Mouse (Mus musculus) megakaryocyte, embryonic 14.5 days (primary cell): ENCODE results near the gene Oxct2a. TPM values are rescaled to one million over a fixed set of nuclear protein-coding genes. Genes with fewer than 3 reads are reported as not detected.
"Not testable (repeated sequence)": the region's sequence is repeated elsewhere in the genome, so short reads cannot be mapped to it uniquely, and the experiment has no call there.

Experiments used
- H3K27me3 ChIP-seq: replicated peaks from 2 replicates; pipeline ENCODE3; 2012; ENCODE audit warnings: inconsistent platforms
- H3K36me3 ChIP-seq: replicated peaks from 2 replicates; pipeline ENCODE3; 2012; ENCODE audit warnings: low read length, inconsistent platforms, mixed read lengths
- H3K4me1 ChIP-seq: 2 replicates; pipeline ENCODE4 v1.6.1; 2012; ENCODE audit warnings: inconsistent platforms
- H3K4me3 ChIP-seq: replicated peaks from 2 replicates; pipeline ENCODE3; 2012; ENCODE audit warnings: moderate library complexity, mild to moderate bottlenecking, inconsistent platforms
- H3K9me3 ChIP-seq: 2 replicates; pipeline ENCODE4 v1.6.1; 2012; ENCODE audit warnings: inconsistent platforms
- FLI1 ChIP-seq: IDR thresholded peaks from 2 replicates; pipeline ENCODE4 v1.6.1; 2012; ENCODE audit warnings: low read length, inconsistent platforms, mixed read lengths
- GATA1 ChIP-seq: IDR thresholded peaks from 3 replicates; pipeline ENCODE4 v1.6.1; 2012; ENCODE audit warnings: mixed read lengths, low read length, inconsistent platforms, borderline replicate concordance
- polyA plus RNA-seq: library from polyadenylated mRNA; stranded (reverse); fragments of >175 nt; gene quantifications from 2 replicates; pipeline ENCODE4 v1.2.3, GENCODE M21; 2012; ENCODE audit warnings: low replicate concordance; ENCODE audit not compliant: insufficient read depth

The Oxct2a gene
- polyA plus RNA-seq, 1 experiment, result 0.56 TPM

DNA sequence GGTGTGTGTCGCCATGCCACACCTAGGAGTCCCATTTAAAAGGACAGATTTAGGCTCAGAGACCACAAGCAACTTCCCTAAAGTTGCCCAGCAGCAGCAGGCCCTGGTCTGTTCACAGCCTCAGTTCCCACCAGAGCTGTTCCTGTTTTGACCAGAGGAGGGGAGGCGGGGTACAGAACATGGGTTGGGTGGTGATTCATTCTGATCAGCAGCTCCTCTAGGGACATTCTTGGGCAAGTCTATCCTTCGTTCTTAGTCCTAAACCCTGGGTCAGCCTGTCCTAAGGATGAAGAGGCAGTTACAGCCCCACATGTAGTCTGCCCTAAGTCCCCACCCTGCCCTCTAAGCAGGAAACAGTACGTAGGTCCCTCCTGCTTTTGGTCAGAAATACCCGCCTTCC lies 16.8 kb upstream of the Oxct2a start:
- TF ChIP-seq GATA1 (no peak), FLI1 (no peak)
- H3K27me3 ChIP-seq, result peaks cover 28% of the 10 kb centered on the region

DNA sequence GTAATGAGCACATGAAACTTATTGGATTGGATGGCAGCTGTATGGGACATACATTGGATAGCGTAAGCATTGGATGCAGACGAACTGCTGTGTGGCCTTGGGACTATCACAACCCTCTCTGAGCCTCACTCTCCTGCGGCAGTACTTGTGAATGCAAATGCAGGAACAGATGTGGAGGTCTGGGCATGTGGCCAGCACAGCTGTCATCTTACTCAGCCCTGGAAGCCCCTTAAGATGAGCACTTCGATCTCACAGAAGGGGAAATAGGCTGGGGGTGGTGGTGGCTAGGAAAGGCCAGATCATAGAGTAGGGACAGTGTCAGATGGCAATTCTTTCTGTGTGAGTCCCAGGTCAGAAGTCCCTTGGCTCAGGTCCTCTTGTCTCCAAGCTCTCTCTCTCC lies 14.3 kb upstream of the Oxct2a start:
- TF ChIP-seq FLI1 (no peak), GATA1 (no peak)
- Histone ChIP-seq H3K36me3 (peaks cover 32% of the 10 kb centered on the region), H3K9me3 (peaks cover 2% of the 10 kb centered on the region), H3K4me3 (no peak overlapping the region), H3K27me3 (peaks cover 27% of the 10 kb centered on the region), H3K4me1 (peaks cover 86% of the 10 kb centered on the region)

More for the DNA sequence above, 16.8 kb upstream of the Oxct2a start:
- H3K9me3 ChIP-seq, result no peaks in the 10 kb centered on the region
- peaks cover 15% of the 10 kb centered on the region for H3K36me3 ChIP-seq
- peak overlapping the region; percentile 89 for H3K4me3 ChIP-seq
- H3K4me1 ChIP-seq, result peaks cover 79% of the 10 kb centered on the region

DNA sequence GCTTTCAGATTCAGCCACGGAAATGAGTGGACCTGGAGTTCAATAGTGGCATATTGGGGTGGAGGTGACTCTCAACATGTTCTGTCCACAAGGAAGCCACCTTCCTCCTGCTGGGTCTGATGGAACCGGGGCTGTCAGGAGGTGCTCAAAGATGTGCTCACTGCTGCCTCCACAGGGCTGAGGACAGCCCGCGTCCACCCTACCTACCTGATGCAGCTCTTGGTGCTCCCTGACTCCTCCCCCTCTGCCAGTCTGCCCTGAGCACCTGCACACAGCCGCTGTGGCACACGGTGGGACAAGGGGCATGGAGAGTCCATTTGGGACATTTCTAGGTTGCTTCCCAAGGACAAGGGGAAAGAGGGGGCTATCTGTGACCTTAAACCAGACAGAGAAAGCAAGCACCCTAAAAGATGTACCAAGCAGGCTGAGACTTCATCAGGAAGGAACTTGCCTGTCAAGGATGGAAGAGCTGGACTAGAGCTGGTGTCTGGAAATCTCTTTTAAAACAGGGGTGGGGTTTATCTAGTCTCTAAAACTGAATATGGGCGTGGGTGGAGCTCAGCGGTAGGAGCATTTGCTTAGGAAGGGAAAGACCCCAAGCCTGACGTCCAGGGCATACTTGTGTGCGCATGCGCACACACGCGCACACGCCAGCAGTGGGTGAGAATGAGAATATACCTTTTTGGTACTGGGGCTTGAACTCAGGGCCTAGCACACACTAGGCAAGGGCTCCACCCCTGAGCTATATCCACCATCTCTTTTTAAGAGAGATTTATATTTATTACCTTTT lies 12.6 kb upstream of the Oxct2a start:
- H3K36me3 ChIP-seq, result peaks cover 38% of the 10 kb centered on the region
- H3K4me1 ChIP-seq, result peaks cover 79% of the 10 kb centered on the region
- H3K9me3 ChIP-seq, result peaks cover 11% of the 10 kb centered on the region

DNA sequence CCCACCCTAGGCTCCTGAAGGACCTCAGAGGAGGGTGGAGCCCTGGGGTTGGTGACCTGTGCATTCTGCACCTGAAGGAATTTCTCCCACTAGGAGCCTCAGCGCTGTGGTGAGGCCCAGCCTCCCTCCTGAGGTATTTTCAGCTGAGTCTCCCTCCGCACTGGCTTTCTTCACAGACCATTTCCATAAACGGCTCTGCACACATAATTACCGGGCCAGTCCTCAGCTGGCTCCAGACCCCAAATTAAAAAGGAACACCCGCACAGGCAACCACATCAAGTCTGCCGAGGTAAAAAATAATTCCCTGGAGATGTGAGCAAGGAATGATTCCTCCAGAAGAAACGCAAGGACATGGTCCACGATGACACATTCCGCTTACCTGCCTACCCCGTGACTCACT lies 11.8 kb upstream of the Oxct2a start:
- Histone ChIP-seq H3K4me1 (peaks cover 79% of the 10 kb centered on the region), H3K36me3 (peaks cover 38% of the 10 kb centered on the region), H3K9me3 (peaks cover 11% of the 10 kb centered on the region)
- not testable (repeated sequence) for H3K4me3 ChIP-seq, H3K27me3 ChIP-seq

More for the DNA sequence above, 12.6 kb upstream of the Oxct2a start:
- peaks cover 14% of the 10 kb centered on the region for H3K27me3 ChIP-seq
- no peak for TF ChIP-seq FLI1
- no peak for TF ChIP-seq GATA1
- peak overlapping the region; percentile 50 for H3K4me3 ChIP-seq

DNA sequence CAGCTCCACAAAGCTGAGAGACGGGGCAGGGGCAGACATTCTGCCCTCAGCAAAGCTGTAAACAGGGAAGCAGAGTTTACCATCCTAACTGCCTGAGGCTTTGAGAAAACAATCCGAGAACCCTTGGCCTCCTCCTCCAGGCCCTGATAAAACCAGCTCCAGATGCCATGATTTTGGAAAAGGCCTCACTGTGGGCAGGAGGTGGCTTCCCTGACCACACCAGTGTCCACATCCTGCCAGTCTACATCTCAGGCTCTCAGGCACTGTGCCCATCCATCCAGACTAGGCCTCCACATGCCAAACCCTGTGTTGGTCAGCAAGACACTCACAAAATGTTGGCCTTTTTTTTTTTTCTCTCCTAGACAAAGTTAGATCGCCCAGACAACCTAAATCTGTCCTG lies 10.7 kb upstream of the Oxct2a start:
- TF ChIP-seq FLI1, result no peak
- TF ChIP-seq GATA1, result no peak
- peaks cover 82% of the 10 kb centered on the region for H3K4me1 ChIP-seq
- H3K27me3 ChIP-seq, result peaks cover 9% of the 10 kb centered on the region
- no peak overlapping the region for H3K4me3 ChIP-seq
- peaks cover 11% of the 10 kb centered on the region for H3K9me3 ChIP-seq
- peaks cover 38% of the 10 kb centered on the region for H3K36me3 ChIP-seq

DNA sequence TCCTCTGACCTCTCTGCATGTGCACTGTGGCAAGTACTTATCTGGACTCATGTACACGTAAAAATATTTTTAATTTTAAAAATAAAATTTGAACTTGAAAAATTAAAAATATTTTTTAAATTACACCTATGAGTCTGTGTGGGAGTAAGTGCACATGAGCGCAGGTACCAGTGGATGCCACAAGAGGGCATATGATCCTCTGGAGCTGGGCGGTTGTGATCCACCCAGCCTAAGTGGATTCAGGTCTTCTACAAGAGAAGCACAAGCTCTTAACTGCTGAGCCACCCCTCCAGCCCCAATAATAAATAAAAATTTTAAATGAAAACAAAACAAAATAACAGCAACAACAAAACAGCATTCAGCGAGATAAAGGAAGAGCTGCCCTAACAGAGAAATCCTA lies 9.7 kb upstream of the Oxct2a start:
- peaks cover 11% of the 10 kb centered on the region for H3K9me3 ChIP-seq
- no peak overlapping the region for H3K4me3 ChIP-seq
- H3K36me3 ChIP-seq, result peaks cover 37% of the 10 kb centered on the region
- H3K4me1 ChIP-seq, result peaks cover 82% of the 10 kb centered on the region
- peaks cover 6% of the 10 kb centered on the region for H3K27me3 ChIP-seq
- TF ChIP-seq GATA1, result no peak
- TF ChIP-seq FLI1, result no peak

DNA sequence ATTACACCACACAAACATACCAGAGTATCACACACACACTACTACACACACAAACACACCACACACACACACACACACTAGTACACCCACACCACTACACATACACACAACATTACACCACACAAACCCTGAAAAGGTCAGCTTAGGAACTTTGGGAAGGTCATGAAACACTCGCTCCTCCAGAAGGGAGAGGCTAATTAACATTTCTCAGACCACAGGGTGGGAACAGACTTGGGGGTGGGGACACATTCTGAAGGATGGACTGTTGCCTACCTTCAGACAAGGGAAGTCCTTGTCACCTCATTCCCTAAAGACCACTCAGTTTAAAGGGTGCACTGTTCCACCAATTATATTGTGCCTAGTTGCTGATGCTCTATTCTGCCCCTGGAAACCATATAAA lies 8.5 kb upstream of the Oxct2a start:
- H3K4me3 ChIP-seq, H3K27me3 ChIP-seq: not testable (repeated sequence)
- Histone ChIP-seq H3K36me3 (peaks cover 37% of the 10 kb centered on the region), H3K9me3 (peaks cover 11% of the 10 kb centered on the region), H3K4me1 (peaks cover 81% of the 10 kb centered on the region)

DNA sequence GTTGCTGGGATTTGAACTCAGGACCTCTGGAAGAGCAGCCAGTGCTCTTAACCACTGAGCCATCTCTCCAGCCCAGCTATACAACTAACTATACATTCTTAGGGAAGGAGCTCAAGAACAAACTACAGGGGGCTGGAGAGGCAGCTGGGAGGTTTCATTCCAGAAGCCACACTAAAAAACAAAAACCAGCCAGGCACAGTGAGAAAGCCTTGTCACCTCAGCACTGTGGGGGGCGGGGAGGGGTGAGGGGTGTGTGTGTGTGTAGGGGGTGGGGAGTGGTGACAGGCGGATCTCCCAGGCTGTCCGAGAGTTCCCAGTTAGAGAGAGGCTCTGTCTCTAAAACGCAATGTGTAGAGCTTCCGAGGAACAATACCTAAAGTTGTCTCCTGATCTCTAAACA lies 7.9 kb upstream of the Oxct2a start:
- H3K27me3 ChIP-seq, result peaks cover 6% of the 10 kb centered on the region
- TF ChIP-seq FLI1, result no peak
- TF ChIP-seq GATA1, result no peak
- peaks cover 11% of the 10 kb centered on the region for H3K9me3 ChIP-seq
- H3K4me3 ChIP-seq, result no peak overlapping the region
- peaks cover 85% of the 10 kb centered on the region for H3K4me1 ChIP-seq
- H3K36me3 ChIP-seq, result peaks cover 38% of the 10 kb centered on the region

DNA sequence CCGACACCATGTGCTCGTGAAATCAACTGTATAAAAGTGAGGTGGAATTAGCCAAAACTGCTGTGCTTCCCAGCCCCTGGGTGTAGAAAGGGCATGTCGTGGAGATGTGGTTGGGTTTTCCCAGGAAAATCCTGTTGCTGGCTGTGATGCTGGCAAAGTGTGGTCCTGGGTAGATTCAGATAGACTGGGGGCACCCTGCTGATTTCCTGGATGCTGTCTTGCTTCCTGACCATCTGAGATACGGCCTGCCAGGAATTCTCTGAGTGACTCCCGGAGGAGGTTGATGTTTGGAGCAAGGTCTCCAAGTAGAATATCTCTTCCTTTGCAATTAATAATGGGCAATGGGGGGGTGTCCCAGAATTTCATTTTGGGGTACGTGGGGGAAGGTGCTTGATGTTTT lies 5.5 kb upstream of the Oxct2a start:
- Histone ChIP-seq H3K36me3 (peaks cover 22% of the 10 kb centered on the region), H3K4me3 (no peak overlapping the region), H3K27me3 (no peaks in the 10 kb centered on the region), H3K9me3 (peaks cover 11% of the 10 kb centered on the region), H3K4me1 (peaks cover 83% of the 10 kb centered on the region)
- TF ChIP-seq GATA1 (no peak), FLI1 (no peak)

DNA sequence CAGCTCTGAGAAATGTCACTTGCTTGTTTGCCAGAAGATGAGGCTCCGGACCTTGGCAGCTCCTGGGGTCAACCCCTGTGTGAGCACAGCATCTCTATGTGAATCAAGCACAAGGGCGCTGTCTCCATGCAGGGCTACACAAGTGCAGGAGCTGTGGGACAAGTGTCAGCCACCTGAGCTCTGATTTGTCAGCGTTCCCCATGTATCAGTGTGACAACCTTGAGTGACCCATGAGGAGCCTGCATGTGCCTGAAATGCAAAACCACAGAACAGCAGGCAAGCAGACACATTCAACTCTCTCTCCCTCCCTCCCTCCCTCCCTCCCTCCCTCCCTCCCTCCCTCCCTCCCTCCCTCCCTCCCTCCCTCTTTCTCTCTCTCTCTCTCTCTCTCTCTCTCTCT lies 4.2 kb upstream of the Oxct2a start:
- Histone ChIP-seq H3K4me1 (peaks cover 88% of the 10 kb centered on the region), H3K27me3 (no peaks in the 10 kb centered on the region), H3K4me3 (peak overlapping the region; percentile 24), H3K9me3 (peaks cover 12% of the 10 kb centered on the region), H3K36me3 (peaks cover 16% of the 10 kb centered on the region)
- TF ChIP-seq FLI1 (no peak), GATA1 (no peak)

DNA sequence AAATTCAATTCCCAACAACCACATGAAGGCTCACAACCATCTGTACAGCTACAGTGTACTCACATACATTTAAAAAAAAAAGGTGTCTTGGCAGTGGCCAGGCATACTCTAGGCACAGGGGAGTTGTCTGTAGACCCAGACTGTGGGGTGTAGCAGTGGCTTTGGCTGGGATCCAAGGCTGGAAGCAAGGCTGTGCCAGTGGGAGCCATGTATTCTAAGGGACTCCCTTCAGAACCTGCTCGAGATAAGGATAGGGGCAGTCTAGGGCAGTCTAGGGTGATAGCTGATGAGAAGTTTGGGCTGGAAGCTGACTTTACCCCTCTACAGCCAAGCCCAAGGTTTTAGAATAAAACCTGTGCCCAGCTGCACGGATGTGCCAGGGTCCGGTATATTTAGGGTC lies 2.7 kb upstream of the Oxct2a start:
- Histone ChIP-seq H3K4me1 (peaks cover 91% of the 10 kb centered on the region), H3K9me3 (peaks cover 10% of the 10 kb centered on the region), H3K36me3 (peaks cover 15% of the 10 kb centered on the region), H3K27me3 (no peaks in the 10 kb centered on the region), H3K4me3 (no peak overlapping the region)
- no peak for TF ChIP-seq FLI1
- TF ChIP-seq GATA1, result no peak

DNA sequence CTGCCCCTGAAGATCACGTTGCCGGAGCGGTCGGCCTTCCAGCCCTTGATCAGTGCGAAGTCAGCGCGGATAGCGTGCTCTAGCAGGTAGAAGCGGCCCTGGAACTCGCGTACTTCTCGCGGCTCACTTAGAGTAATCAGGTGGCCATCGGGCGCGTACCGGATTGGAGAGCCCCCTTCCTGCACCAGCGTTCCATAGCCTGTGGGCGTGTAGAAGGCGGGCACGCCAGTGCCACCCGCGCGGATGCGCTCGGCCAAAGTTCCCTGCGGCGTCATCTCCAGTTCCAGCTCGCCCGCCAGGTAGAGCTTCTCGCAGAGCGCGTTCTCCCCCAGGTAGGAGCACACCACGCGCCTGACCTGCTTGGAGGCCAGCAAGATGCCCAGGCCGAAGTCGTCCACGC lies 524 bp downstream of the Oxct2a start:
- peaks cover 90% of the 10 kb centered on the region for H3K4me1 ChIP-seq
- not testable (repeated sequence) for H3K27me3 ChIP-seq, H3K9me3 ChIP-seq
- H3K4me3 ChIP-seq, result peak overlapping the region; percentile 56
- peaks cover 19% of the 10 kb centered on the region for H3K36me3 ChIP-seq
